Mouse (Mus musculus): ENCODE results near the gene Hist1h2ae.
"Not testable (repeated sequence)": the region's sequence is repeated elsewhere in the genome, so short reads cannot be mapped to it uniquely, and the experiment has no call there.

Hist1h2ae gene

GRCm38 (mm10) chr13:23583387-23584068 is 12.5 kb upstream of the Hist1h2ae start:
- no peak for DNase-seq (ENCODE audit: low spot score in 2 of 2)

DNA sequence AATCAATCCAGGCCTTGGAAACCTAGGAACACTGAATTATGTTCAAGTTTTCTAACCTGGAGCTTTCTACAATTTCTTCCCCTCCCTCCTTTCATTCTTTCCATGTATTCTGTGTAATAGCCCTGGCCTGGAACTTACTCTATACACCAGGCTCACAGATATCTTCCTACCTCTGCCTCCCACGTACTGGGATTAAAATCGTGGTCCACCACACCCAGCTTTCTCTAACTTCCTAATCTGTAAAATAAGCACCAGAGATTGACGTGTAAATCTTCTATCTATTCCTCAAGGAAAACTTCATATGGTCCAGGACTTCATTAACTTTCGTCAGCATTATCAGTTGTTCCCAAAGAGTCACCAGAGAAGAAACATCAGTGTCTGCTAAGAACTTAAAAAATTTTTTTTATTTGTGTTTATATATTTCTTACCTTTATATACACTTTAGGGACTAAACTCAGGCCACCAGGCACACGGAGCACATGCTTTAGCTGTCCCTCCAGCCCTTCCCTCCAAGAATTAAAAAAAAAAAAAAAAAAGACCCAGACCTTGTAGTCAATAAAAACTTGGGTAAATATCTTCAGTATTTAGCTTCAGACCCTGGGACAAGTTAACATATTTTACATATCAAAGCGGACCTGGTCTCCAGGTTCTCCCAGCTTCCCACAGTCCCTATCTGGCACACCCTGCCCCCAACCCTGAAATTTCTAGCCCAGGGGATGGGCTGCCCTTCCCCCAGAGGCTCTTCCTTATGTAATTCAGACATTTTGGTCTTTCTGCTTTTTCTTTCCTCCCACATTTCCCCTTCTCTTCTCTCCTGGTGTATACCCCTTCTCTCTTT is 11.4 kb upstream of the Hist1h2ae start:
- no peak for DNase-seq (ENCODE audit: low spot score in 2 of 2)

DNA sequence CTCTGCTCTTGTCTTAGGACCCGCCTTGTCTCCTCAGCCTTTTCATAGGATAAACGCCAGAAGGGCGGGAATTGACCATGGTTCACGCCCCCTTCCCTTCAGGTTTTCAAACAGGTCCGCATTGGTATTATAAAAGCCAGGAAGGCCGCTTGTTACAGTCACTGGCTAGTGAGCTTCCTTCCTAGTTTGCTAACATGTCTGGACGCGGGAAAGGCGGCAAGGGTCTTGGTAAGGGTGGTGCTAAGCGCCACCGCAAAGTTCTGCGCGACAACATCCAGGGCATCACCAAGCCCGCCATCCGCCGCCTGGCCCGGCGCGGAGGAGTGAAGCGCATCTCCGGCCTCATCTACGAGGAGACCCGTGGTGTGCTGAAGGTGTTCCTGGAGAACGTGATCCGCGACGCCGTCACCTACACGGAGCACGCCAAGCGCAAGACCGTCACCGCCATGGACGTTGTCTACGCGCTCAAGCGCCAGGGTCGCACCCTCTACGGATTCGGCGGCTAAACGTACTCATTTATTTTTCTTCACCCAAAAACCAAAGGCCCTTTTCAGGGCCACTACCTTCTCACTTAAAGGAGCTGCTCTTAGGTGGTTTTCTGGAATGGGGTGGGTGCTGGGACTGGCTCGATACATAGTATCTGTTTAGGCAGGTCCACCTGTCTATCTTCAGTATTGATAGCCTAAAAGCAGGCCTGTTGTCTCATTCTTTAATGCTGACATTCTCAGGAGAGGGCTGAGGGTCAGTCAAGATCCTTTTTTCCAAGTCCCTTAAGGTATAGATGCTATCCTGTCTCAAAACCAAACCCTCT is 10.6 kb upstream of the Hist1h2ae start, which contains the start of gene Hist1h4d:
Hist1h4d (plus strand) TSS at position 191 of the 811 bp plus-strand sequence.
- DNase-seq (ENCODE audit: low spot score in 2 of 2) = peak; percentile 96 to 99

DNA sequence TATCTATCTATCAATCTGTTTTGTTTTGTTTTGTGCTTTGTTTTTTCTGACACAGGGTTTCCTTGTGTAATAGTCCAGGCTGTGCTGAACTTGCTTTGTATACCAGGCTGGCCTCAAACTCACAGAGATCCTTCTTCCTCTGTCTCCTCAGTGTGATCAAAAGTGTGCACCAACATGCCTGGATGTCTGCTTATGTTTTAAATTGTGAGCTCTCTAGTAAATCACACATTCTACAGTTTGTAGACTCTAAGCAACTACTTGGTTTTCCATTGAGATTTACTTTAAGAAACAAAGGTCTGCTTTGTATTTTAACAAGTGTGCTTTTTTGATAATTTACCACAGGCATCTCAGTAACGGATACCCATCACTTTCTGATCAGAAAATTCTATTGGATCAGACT is 6.8 kb upstream of the Hist1h2ae start:
- no peak for DNase-seq (ENCODE audit: low spot score in 2 of 2)

- DNase-seq (ENCODE audit: low spot score in 2 of 2) = no peak
Observed at GRCm38 (mm10) chr13:23576906-23577639, 6.1 kb upstream of the Hist1h2ae start.

GRCm38 (mm10) chr13:23576351-23576881 is 5.4 kb upstream of the Hist1h2ae start:
- no peak for DNase-seq (ENCODE audit: low spot score in 2 of 2)

GRCm38 (mm10) chr13:23575864-23576313 is 4.9 kb upstream of the Hist1h2ae start:
- DNase-seq (ENCODE audit: low spot score in 2 of 2) = not testable (repeated sequence)

- peak; percentile 69 to 83 for DNase-seq (ENCODE audit: low spot score in 2 of 2)
Observed at GRCm38 (mm10) chr13:23575271-23575851, 4.3 kb upstream of the Hist1h2ae start, which contains the start of gene Hist1h3d. Gene Hist1h3d (plus strand): TSS chr13:23575763.

GRCm38 (mm10) chr13:23574546-23575170 is 3.6 kb upstream of the Hist1h2ae start:
- DNase-seq (ENCODE audit: low spot score in 2 of 2) = not testable (repeated sequence)

DNA sequence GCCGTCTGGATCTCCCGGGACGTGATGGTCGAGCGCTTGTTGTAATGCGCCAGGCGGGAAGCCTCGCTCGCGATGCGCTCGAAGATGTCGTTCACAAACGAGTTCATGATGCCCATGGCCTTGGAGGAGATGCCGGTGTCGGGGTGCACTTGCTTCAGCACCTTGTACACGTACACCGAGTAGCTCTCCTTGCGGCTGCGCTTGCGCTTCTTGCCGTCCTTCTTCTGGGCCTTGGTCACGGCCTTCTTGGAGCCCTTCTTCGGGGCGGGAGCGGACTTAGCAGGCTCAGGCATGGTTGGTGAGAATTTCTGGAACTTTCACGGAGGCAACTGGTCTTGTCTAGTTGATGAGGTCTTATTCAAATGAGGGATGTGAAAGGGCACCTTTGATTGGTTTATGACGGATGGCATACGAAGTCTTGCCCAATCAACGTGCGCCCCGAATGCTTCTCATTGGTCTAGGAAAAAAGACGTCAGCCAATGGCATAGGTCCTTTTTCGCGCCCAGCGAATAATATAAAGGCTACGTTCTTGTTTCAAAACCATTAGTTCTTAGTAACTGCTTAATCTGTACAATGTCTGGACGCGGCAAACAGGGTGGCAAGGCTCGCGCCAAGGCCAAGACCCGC is 3.0 kb upstream of the Hist1h2ae start, which contains the start of the genes Hist1h2bf and Hist1h2ad:
Hist1h2bf (minus strand) TSS at position 299 of the 627 bp plus-strand sequence.
Hist1h2ad (plus strand) TSS at position 484 of the 627 bp plus-strand sequence.
- DNase-seq (ENCODE audit: low spot score in 2 of 2) = peak; percentile 96 to 97

DNA sequence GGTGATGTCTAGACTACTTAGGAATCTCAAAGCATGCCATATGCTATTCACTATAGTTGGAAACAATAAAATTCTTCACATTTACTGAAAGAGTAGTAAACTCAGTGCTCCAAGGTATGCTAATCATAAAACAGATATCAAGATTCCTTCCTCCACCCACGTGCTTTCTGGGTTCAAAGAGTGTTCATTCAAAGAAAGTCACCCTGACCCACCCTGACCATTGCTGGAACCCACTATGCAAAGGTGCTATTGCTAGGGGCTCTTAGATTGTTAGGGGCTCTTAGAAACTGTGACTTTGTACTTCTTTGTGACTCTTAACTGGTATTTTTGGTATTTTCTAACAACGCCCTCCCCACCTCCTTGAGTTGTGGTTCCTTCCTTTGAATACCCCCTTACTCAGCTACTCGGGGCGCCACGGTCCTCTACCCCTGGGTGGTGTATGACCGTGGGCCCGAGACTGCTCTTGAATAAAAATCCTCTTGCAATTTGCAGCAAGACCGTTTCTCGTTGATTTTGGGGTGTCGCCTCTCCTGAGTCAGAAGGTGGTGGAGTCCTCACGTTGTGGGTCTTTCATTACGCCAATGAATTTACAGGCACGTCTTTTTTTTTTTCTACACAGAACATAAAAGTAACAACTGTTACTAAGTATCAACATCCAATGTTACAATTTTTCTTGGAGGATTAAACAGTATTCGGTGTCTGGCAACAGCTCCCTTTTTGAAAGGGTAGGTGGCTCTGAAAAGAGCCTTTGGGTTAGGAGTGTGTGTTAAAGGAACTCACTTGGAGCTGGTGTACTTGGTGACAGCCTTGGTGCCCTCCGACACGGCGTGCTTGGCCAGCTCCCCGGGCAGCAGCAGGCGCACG is 2.2 kb upstream of the Hist1h2ae start:
- DNase-seq (ENCODE audit: low spot score in 2 of 2) = not testable (repeated sequence)

GRCm38 (mm10) chr13:23572218-23573033 is 1.4 kb upstream of the Hist1h2ae start:
- no peak for DNase-seq (ENCODE audit: low spot score in 2 of 2)

- not testable (repeated sequence) for DNase-seq (ENCODE audit: low spot score in 2 of 2)
Observed at GRCm38 (mm10) chr13:23571504-23572217, 641 bp upstream of the Hist1h2ae start.

GRCm38 (mm10) chr13:23570261-23571021 is 579 bp downstream of the Hist1h2ae start:
- not testable (repeated sequence) for DNase-seq (ENCODE audit: low spot score in 2 of 2)

DNA sequence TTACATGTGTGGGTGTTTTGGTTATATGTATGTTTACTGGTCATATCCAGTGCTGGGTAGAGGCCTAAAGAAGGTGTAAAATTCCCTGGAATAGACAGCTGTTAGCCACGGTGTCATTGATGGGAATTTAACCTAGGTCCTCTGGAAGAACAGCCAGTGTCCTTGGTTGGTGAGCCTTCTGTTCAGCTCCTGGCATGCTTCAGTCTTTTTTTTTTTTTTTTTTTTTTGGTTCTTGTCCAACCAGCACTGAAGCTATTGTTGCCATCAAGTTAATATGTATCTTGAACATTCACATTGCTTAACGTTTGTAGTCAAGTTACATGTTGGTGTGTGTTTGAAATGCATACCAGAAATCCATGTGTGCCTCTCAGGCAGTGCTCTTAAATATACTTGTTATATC is 6.5 kb downstream of the Hist1h2ae start:
- no peak for DNase-seq (ENCODE audit: low spot score in 2 of 2)

Measured in left cerebral cortex, adult 9 months (tissue).